Mouse (Mus musculus): ENCODE measurements around the gene Nrxn1.

- TF ChIP-seq TAL1 (IDR thresholded peaks at IDR 0.05; ENCODE audit: low read length) (no peak), GATA1 (IDR thresholded peaks at IDR 0.05; ENCODE audit: low read length) (no peak)
Observed at GRCm38 (mm10) chr17:90836154-90837021, 256.5 kb downstream of the Nrxn1 start.

Data from erythroblast, embryonic 14.5 days (primary cell).